Mouse (Mus musculus): ENCODE measurements around the gene Nell2. TPM values are rescaled to one million over a fixed set of nuclear protein-coding genes. Genes with fewer than 3 reads are reported as not detected.
A peak's percentile ranks its signal among the peaks of the same experiment; 100 is the strongest.

Nell2 gene
- polyA plus RNA-seq (2016; fragmentation: Nextera tagmentation; extraction: Ambion mirVana) = 50.7 and 67.0 TPM in 2 replicates

DNA sequence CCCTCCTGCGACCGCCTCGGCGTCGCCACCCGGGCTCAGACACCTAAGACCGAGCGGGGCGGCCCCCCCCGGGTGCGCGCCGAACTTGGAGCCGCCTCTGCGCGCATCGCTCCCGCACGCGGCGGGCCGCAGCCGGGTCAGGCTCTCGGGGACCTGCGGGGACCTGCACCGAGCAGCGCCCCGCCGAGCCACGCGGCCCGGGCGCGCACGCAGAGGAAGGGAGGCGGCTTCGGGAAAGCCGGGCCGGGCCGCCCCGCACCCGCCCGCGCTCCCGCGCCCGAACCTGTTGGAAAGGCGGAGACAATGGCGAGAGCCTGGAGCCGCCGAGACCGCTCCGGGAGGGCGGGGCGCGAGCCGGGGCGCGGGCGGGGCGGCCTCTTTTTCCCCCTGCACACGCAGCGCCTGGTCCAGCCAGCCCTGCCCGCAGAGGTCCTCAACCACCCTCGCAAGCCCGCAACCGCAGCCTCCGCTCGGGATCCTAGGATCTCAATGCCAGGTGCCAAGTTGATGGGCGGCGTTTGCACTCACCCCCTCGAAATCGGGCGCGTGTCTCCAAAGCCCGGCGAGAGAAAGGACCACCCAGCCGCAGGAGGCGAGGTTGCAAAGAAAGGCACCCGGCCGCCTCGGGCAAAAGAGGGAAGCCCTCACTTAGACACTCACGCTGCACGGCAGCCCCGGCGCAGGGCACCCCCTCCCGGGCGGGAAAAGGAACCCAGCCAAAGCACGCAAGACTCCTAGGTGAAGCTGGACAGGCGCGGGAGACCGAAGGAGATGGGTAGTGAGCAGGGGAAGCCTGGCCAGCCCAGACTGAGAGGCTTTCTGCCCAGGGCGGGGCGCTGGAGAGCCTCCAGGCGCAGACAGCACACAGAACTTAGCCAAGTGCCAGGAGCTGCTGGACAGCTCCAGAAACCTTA lies at the start of gene Nell2:
Gene Nell2, minus strand, starts transcription at position 612 of the 914 bp plus-strand sequence.
- peak within 1 kb of the TSS; percentile 92 for H3K27ac ChIP-seq (replicated peaks)

DNA sequence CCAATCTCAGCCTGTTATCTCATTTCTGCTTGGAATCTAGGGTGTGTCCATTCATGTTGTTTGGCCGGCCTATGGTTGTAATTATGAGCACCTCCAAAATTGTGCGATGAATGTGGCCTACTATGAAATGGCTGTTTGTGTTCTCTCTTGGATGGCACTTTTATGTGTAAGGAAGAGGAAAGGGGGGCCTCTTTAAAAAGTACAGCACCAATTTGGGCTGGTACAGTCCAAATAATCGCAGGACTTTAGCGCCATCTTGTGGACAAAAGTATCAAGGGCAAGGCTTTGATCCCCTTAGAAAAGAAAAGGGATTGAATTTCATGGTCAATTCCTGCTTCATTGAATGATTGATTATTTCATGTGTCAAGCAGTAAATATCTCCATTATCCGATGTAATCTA lies 46.3 kb upstream of the Nell2 start:
- H3K27me3 ChIP-seq (ENCODE audit: low read depth, poor library complexity, severe bottlenecking) = peaks cover 26% of the 10 kb centered on the region
- no peaks in the 10 kb centered on the region for H3K9me3 ChIP-seq (replicated peaks)
- DNase-seq (ENCODE audit: low spot score) = peak; percentile 47
- H3K4me3 ChIP-seq = no peak overlapping the region
- H3K4me1 ChIP-seq = peaks cover 13% of the 10 kb centered on the region
- 20% methylated on average over 5 of the region's 5 CpGs for WGBS
- H3K36me3 ChIP-seq = no peaks in the 10 kb centered on the region
- no peak overlapping the region for H3K27ac ChIP-seq (replicated peaks)

More for the DNA sequence above, at the start of gene Nell2:
- H3K9me3 ChIP-seq (replicated peaks) = no peaks in the 10 kb centered on the region
- DNase-seq (ENCODE audit: low spot score) = peak; percentile 78
- peak within 1 kb of the TSS; percentile 84 for H3K4me3 ChIP-seq
- no peaks in the 10 kb centered on the region for H3K36me3 ChIP-seq
- H3K4me1 ChIP-seq = peaks cover 41% of the 10 kb centered on the region
- WGBS = under 1% methylated on average over 95 of the region's 95 CpGs
- peaks cover 26% of the 10 kb centered on the region for H3K27me3 ChIP-seq (ENCODE audit: low read depth, poor library complexity, severe bottlenecking)

DNA sequence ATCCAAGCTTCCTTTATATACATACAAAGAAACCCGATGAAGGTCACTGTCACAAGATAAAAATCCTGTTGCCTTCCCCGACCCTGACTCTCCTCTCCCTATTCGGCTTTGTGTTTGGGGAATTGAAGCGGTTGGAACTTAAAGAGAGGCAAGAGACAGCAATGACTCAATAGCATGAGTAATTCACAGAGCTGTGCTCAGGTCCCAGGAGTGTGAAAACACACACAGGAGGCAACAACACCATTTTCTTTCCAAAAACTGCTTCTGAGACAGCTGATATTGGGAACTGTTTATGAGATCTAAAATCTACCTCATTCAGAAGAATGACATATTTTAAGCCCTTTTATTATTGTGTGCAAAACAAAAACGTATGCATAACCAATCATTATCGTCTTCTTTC lies 41.2 kb upstream of the Nell2 start:
- Histone ChIP-seq H3K9me3 (replicated peaks) (no peaks in the 10 kb centered on the region), H3K4me3 (no peak overlapping the region), H3K4me1 (0 out of 2 replicates have a peak, but pooled peaks cover 3% of the 10 kb centered on the region), H3K27me3 (ENCODE audit: low read depth, poor library complexity, severe bottlenecking) (no peaks in the 10 kb centered on the region), H3K36me3 (no peaks in the 10 kb centered on the region), H3K27ac (replicated peaks) (no peak overlapping the region)
- WGBS = 87% methylated on average over 6 of the region's 6 CpGs
- DNase-seq (ENCODE audit: low spot score) = no peak

DNA sequence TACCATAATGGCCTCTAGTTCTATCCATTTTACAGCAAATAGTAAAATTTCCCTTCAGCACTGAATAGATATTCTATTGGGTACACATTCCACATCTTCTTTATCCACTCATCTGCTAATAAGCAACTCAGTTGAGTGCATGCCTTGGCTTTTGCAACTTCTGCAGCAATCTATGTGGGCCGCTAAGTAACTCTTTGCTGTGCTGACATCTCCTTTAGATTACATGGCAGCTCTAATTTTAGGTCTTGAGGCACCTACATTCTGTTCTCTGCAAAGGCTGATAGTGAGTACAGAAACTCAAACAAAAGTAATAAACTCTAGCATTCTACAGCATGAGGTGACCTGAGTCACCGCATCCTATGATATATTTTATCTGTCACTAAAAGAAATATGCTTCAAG lies 36.8 kb upstream of the Nell2 start:
- H3K9me3 ChIP-seq (replicated peaks) = no peaks in the 10 kb centered on the region
- no peak overlapping the region for H3K4me3 ChIP-seq
- H3K36me3 ChIP-seq = no peaks in the 10 kb centered on the region
- no peak for DNase-seq (ENCODE audit: low spot score)
- H3K27ac ChIP-seq (replicated peaks) = no peak overlapping the region
- no peaks in the 10 kb centered on the region; the same call in 1 of the 2 replicates for H3K4me1 ChIP-seq
- H3K27me3 ChIP-seq (ENCODE audit: low read depth, poor library complexity, severe bottlenecking) = no peaks in the 10 kb centered on the region
- 95% methylated on average over 2 of the region's 2 CpGs for WGBS

DNA sequence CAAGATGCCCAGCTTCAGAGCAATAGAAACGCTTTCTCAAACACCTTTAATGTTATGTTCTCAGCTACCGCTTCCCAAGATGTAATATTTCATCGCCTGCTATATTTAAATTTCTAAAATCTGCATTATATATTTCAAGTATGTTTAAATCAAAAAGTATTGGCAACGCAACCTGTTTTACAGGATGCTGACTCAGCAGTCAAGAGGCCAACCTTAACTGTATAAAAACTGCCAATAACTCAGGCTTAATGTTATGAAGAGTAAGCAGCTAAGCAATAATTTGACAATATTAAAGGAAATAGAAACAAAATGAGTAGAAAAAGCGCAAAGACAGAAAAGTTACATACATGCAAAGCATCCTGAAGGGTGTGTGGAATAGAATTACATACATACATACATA lies 32.9 kb upstream of the Nell2 start:
- H3K4me1 ChIP-seq = no peaks in the 10 kb centered on the region; the same call in 1 of the 2 replicates
- no peaks in the 10 kb centered on the region for H3K27me3 ChIP-seq (ENCODE audit: low read depth, poor library complexity, severe bottlenecking)
- H3K27ac ChIP-seq (replicated peaks) = no peak overlapping the region
- DNase-seq (ENCODE audit: low spot score) = no peak
- H3K36me3 ChIP-seq = no peaks in the 10 kb centered on the region
- WGBS = 95% methylated on average over 5 of the region's 5 CpGs
- no peak overlapping the region for H3K4me3 ChIP-seq
- H3K9me3 ChIP-seq (replicated peaks) = no peaks in the 10 kb centered on the region

DNA sequence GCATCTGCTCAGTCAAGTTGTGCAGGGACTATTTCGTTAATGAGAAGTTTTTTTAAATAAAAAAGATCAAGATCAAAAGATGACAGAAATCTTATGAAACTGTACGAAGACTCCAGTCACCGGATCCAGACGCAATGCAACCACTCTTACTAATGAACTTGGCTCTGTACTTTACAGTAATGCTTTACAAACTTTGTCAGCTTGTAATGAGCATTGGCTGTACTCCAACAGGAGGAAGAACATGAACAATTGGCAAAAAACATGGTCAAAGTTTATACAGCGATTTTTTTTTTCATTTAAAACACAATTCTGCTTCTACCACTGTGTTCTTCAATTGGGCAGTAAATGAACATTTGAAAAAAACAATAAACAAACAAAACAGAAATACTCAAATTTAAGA lies 21.7 kb upstream of the Nell2 start:
- no peaks in the 10 kb centered on the region for H3K36me3 ChIP-seq
- no peak for DNase-seq (ENCODE audit: low spot score)
- no peaks in the 10 kb centered on the region for H3K4me1 ChIP-seq
- no peaks in the 10 kb centered on the region for H3K27me3 ChIP-seq (ENCODE audit: low read depth, poor library complexity, severe bottlenecking)
- no peak overlapping the region for H3K27ac ChIP-seq (replicated peaks)
- H3K9me3 ChIP-seq (replicated peaks) = no peaks in the 10 kb centered on the region
- WGBS = 91% methylated on average over 5 of the region's 5 CpGs
- H3K4me3 ChIP-seq = no peak overlapping the region

DNA sequence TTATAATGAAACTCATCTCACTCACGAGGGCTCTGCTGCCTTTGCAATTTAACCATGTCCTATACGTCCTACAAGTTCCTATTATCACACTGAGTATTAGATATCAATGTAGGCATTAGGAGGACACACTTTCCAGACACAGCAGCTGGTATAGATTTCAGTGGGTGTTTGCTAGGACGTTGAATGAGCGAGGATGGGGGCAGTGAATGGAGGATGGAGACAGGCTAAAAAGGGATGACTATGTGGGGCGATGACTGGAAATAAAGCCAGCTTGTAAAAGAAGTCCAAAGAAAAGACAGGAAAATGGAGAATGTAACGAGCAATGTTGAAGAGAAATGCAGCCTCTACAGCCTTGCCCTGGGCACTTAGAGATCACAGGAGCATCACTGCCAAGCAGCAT lies 14.3 kb upstream of the Nell2 start:
- H3K9me3 ChIP-seq (replicated peaks) = peaks cover 4% of the 10 kb centered on the region; the same call in 1 of the 2 replicates
- WGBS = 84% methylated on average over 6 of the region's 6 CpGs
- H3K4me3 ChIP-seq = no peak overlapping the region
- no peak overlapping the region for H3K27ac ChIP-seq (replicated peaks)
- H3K4me1 ChIP-seq = no peaks in the 10 kb centered on the region
- no peaks in the 10 kb centered on the region for H3K27me3 ChIP-seq (ENCODE audit: low read depth, poor library complexity, severe bottlenecking)
- no peak for DNase-seq (ENCODE audit: low spot score)
- no peaks in the 10 kb centered on the region for H3K36me3 ChIP-seq

DNA sequence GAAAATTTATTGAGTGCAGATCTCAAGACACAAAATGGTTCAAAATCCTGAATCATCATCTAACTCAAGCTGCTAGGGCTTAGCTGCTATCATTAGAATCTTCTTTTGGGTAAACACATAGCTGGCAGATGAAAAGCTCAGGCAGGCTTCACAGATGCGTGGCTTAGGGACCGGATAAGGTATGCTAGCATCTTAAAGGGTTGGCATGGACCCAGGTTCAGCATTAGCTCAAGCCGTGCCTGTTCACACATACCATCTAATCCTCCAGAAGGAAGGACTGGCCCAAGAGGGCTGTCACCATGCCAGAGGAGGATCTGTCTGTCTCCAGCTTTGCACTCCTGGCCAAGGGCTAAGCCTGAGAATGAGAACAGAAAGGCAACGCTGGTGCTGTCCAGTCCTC lies 8.4 kb upstream of the Nell2 start:
- no peak for DNase-seq (ENCODE audit: low spot score)
- Histone ChIP-seq H3K9me3 (replicated peaks) (peaks cover 4% of the 10 kb centered on the region; the same call in 1 of the 2 replicates), H3K36me3 (no peaks in the 10 kb centered on the region), H3K4me3 (no peak overlapping the region), H3K27ac (replicated peaks) (no peak overlapping the region), H3K27me3 (ENCODE audit: low read depth, poor library complexity, severe bottlenecking) (no peaks in the 10 kb centered on the region), H3K4me1 (no peaks in the 10 kb centered on the region)
- WGBS = 86% methylated on average over 4 of the region's 4 CpGs

DNA sequence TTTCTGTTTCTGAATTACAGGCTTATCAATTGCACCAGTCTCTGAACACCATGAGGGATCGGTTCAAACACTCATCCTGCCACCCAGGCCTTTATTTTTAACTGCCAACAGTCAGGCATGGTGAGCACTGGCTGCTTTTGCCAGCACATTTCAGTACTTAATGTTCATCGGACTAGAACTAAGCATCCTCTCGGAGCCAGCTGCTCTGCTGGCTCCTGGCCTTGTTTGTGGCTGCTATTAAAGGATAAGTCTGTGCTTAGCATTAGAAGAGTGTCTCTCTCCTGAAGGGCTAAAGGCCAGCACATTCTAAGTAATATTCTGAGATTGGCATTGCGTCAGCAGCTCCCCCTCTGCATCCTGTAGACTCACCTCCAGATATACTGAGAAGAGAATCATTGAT lies 7.9 kb upstream of the Nell2 start:
- H3K4me1 ChIP-seq = no peaks in the 10 kb centered on the region
- DNase-seq (ENCODE audit: low spot score) = no peak
- 81% methylated on average over 4 of the region's 4 CpGs for WGBS
- H3K27me3 ChIP-seq (ENCODE audit: low read depth, poor library complexity, severe bottlenecking) = no peaks in the 10 kb centered on the region
- no peak overlapping the region for H3K4me3 ChIP-seq
- no peak overlapping the region for H3K27ac ChIP-seq (replicated peaks)
- no peaks in the 10 kb centered on the region for H3K36me3 ChIP-seq
- H3K9me3 ChIP-seq (replicated peaks) = peaks cover 4% of the 10 kb centered on the region; the same call in 1 of the 2 replicates

DNA sequence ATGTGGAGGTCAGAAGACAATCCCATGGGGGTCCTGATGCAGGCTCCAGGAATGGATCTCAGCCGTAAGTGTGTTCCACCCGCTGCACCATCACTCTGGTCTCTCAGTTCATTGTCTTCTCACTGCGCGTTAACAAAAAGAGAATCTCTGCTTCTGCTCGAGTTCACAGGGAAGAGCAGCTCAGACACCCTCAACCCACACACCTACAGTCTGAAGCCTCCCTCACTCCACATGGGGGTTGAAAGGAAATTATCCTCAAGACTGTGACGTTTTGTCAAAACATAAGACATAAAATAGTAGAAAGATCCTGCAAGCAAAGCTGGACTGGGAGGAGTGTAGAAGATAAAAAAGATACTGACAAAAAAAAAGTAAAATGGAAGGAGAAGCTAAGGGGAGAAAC lies 6.3 kb upstream of the Nell2 start:
- WGBS = 78% methylated on average over 6 of the region's 6 CpGs
- no peaks in the 10 kb centered on the region for H3K4me1 ChIP-seq
- no peaks in the 10 kb centered on the region for H3K27me3 ChIP-seq (ENCODE audit: low read depth, poor library complexity, severe bottlenecking)
- H3K27ac ChIP-seq (replicated peaks) = no peak overlapping the region
- no peaks in the 10 kb centered on the region for H3K36me3 ChIP-seq
- no peak for DNase-seq (ENCODE audit: low spot score)
- H3K9me3 ChIP-seq (replicated peaks) = peaks cover 4% of the 10 kb centered on the region; the same call in 1 of the 2 replicates
- no peak overlapping the region for H3K4me3 ChIP-seq

DNA sequence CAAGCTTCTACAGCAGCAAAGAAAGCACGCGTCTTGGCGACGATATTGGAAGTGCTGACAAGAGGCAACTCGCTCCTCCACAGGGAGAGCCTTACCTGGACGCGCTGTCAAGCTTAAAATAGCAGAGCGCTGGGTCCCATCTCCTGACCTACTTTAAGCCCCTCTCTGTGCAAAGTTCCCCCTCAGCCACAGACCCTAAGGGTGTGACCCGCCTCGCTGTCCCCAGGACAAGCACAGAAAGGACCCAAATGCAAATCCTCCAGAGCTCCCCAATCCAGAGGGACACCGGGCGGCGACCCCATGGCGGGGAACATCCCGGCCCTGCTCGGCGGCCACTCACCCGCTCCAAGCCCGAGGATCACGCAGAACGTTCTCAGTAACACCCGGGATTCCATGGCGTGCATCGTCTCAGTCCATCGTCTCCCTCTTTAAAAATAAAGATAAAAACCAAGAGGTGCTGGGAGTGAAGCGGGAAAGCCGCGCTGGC lies 855 bp downstream of the Nell2 start:
- DNase-seq (ENCODE audit: low spot score) = peak; percentile 57
- peak overlapping the region; percentile 92 for H3K27ac ChIP-seq (replicated peaks)

DNA sequence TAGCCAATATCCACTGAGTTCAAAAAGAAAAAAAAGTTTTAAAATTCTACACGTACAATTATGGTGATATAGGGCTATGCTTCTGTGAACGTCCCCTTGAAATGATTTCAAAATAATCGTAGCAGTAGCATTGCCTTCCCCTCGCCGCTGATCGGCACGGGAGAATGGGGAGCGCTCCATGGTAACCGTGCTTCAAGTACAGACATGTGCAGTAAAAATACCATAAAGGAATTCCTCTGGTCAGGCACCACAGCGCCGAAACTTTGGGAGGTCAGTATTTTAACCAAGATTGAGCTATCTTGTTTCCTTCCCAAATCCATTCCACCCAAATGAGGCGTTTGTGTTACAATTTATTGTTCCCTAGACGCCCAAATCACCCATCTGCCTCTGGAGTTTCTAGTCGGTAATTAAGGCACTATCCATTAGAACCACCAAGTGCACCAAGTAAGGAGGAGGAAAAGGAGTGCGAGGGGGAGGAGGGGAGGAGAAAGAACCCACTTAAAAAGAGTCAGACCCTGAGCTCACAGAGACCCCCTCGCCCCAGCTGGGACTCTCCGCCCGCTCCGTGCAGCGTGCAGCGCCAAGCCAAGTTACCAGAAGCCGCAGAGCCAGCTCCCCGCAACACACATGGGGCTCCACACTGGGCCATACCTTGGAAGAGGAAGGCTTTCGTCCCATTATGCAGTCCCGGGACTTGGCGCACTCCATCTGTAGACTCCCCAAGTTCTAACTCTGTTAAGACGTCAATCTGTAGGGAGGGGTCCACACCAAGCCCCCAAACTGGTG lies 1.5 kb downstream of the Nell2 start:
- H3K9me3 ChIP-seq (replicated peaks) = no peaks in the 10 kb centered on the region
- H3K36me3 ChIP-seq = no peaks in the 10 kb centered on the region; the same call in 1 of the 2 replicates
- WGBS = 2% methylated on average over 27 of the region's 27 CpGs
- DNase-seq (ENCODE audit: low spot score) = peak; percentile 52
- H3K27me3 ChIP-seq (ENCODE audit: low read depth, poor library complexity, severe bottlenecking) = peaks cover 26% of the 10 kb centered on the region
- peak overlapping the region; percentile 92 for H3K27ac ChIP-seq (replicated peaks)
- peak overlapping the region; percentile 84 for H3K4me3 ChIP-seq
- H3K4me1 ChIP-seq = peaks cover 41% of the 10 kb centered on the region

More for the DNA sequence above, 855 bp downstream of the Nell2 start:
- Histone ChIP-seq H3K9me3 (replicated peaks) (no peaks in the 10 kb centered on the region), H3K36me3 (no peaks in the 10 kb centered on the region), H3K4me1 (peaks cover 41% of the 10 kb centered on the region), H3K27me3 (ENCODE audit: low read depth, poor library complexity, severe bottlenecking) (peaks cover 26% of the 10 kb centered on the region), H3K4me3 (peak overlapping the region; percentile 84)
- under 1% methylated on average over 28 of the region's 28 CpGs for WGBS
